Mouse (Mus musculus) CH12.LX (cell line): Measurements from ENCODE around the gene Pdcd6ip. TPM values are rescaled to one million over a fixed set of nuclear protein-coding genes. Genes with fewer than 3 reads are reported as not detected.
"Not testable (repeated sequence)": the region's sequence is repeated elsewhere in the genome, so short reads cannot be mapped to it uniquely, and the experiment has no call there.

ENCODE experiments used
- DNase-seq: peaks from one replicate; pipeline ENCODE4 v3.0.0-alpha.2; 2013; ENCODE audit errors: extremely low read depth
- H3K27ac ChIP-seq: 2 replicates; pipeline ENCODE4 v1.5.1; 2012; ENCODE audit warnings: low read depth, mild to moderate bottlenecking, control low read depth, moderate library complexity; ENCODE audit not compliant: insufficient read depth
- H3K27me3 ChIP-seq: replicated peaks from 2 replicates; pipeline ENCODE3; 2012; ENCODE audit warnings: inconsistent platforms
- H3K36me3 ChIP-seq, 2 experiments: replicated peaks in 1 of 2; 2 replicates each; pipeline versions ENCODE3 to v1.6.1; 2012; ENCODE audit warnings: inconsistent platforms in 1 of 2, low read length in 1 of 2, mild to moderate bottlenecking in 1 of 2, mixed read lengths in 1 of 2, moderate library complexity in 1 of 2; ENCODE audit not compliant: control insufficient read depth in 1 of 2, insufficient read depth in 1 of 2
- H3K4me1 ChIP-seq, 2 experiments: 2 replicates each; pipeline ENCODE4 v1.6.1; 2012; ENCODE audit warnings: inconsistent platforms in 1 of 2, moderate library complexity in 1 of 2; ENCODE audit not compliant: insufficient read depth in 2 of 2, control insufficient read depth in 1 of 2
- H3K4me2 ChIP-seq: 2 replicates; pipeline ENCODE4 v1.6.1; 2012; ENCODE audit warnings: low read depth, mild to moderate bottlenecking, control low read depth; ENCODE audit not compliant: poor library complexity, insufficient read depth, severe bottlenecking
- H3K4me3 ChIP-seq, 3 experiments: fragments of 150-350 bp in 1 of 3; sonication (generic) in 1 of 3; replicated peaks in 1 of 3; 2 replicates each; pipeline versions ENCODE3 to v1.5.1; 2011 to 2012; ENCODE audit warnings: low read depth in 2 of 3, low read length in 2 of 3, mild to moderate bottlenecking in 2 of 3, moderate library complexity in 2 of 3, control low read depth in 1 of 3, improper control_type of control experiment in 1 of 3, inconsistent platforms in 1 of 3, mixed read lengths in 1 of 3; ENCODE audit not compliant: poor library complexity in 1 of 3
- H3K79me2 ChIP-seq: replicated peaks from 2 replicates; pipeline ENCODE4 v1.6.1; 2012; ENCODE audit warnings: mild to moderate bottlenecking, moderate library complexity; ENCODE audit not compliant: control insufficient read depth, poor library complexity, insufficient read depth, severe bottlenecking; ENCODE audit errors: extremely low read depth
- H3K9ac ChIP-seq: 2 replicates; pipeline ENCODE4 v1.6.1; 2012; ENCODE audit warnings: low read depth, mild to moderate bottlenecking, control low read depth, moderate library complexity; ENCODE audit not compliant: insufficient read depth
- H3K9me3 ChIP-seq: replicated peaks from 2 replicates; pipeline ENCODE3; 2012; ENCODE audit warnings: low read length, inconsistent platforms, mixed read lengths
- ETS1 ChIP-seq: conservative IDR thresholded peaks from 2 replicates; pipeline ENCODE4 v1.6.1; 2012; ENCODE audit warnings: low read depth, mild to moderate bottlenecking, inconsistent platforms, low read length, improper control_type of control experiment, moderate library complexity
- IRF4 ChIP-seq: IDR thresholded peaks from 2 replicates; pipeline ENCODE4 v1.6.1; 2014; ENCODE audit warnings: low read depth, mild to moderate bottlenecking, inconsistent platforms, low read length, improper control_type of control experiment
- MAFK ChIP-seq: IDR thresholded peaks from 2 replicates; pipeline ENCODE4 v1.6.1; 2011; ENCODE audit warnings: low read length, improper control_type of control experiment; ENCODE audit not compliant: insufficient replicate concordance
- MAX ChIP-seq: IDR thresholded peaks from 2 replicates; pipeline ENCODE4 v1.6.1; 2011; ENCODE audit warnings: low read length, improper control_type of control experiment
- PAX5 ChIP-seq: IDR thresholded peaks from 2 replicates; pipeline ENCODE4 v1.6.1; 2012; ENCODE audit warnings: low read length, inconsistent platforms, mixed read lengths
- POLR2AphosphoS2 ChIP-seq: IDR thresholded peaks from 2 replicates; pipeline ENCODE4 v1.6.1; 2011; ENCODE audit warnings: low read depth, low read length, improper control_type of control experiment
- ZC3H11A ChIP-seq: IDR thresholded peaks from 2 replicates; pipeline ENCODE4 v1.6.1; 2012; ENCODE audit warnings: low read depth, mild to moderate bottlenecking, inconsistent platforms, low read length, improper control_type of control experiment
- dilution Hi-C: fragments of 300-500 bp; cut with MboI; formaldehyde crosslinking; loops from 2 replicates; pipeline ENCODE4 v1.14.3; 2020; ENCODE audit warnings: low sequenced_read_pairs; ENCODE audit not compliant: extremely low pct_unique_long_range_greater_than_20kb, extremely low pct_ligation_motif_present
- in situ Hi-C: fragments of 300-500 bp; cut with MboI; formaldehyde crosslinking; loops from 3 replicates; pipeline ENCODE4 v1.14.3; 2019; ENCODE audit warnings: low sequenced_read_pairs, low pct_ligation_motif_present, low pct_unique_long_range_greater_than_20kb, mixed read lengths
- polyA plus RNA-seq: library from polyadenylated mRNA; unstranded; fragments of >175 nt; gene quantifications from 2 replicates; pipeline ENCODE4 v1.2.1, GENCODE M21; 2012; ENCODE audit warnings: low read depth; ENCODE audit not compliant: insufficient read length
- total RNA-seq, 2 experiments: library from RNA; depleted of rRNA; stranded (reverse); fragments of 300-350 nt in 1 of 2; fragments of >200 nt in 1 of 2; gene quantifications; 2 replicates each; pipeline ENCODE4 v1.2.3; 2012 to 2014

Pdcd6ip gene
- total and polyA plus RNA-seq, 3 experiments = 23.3 to 75.6 (median 29.5) TPM

DNA sequence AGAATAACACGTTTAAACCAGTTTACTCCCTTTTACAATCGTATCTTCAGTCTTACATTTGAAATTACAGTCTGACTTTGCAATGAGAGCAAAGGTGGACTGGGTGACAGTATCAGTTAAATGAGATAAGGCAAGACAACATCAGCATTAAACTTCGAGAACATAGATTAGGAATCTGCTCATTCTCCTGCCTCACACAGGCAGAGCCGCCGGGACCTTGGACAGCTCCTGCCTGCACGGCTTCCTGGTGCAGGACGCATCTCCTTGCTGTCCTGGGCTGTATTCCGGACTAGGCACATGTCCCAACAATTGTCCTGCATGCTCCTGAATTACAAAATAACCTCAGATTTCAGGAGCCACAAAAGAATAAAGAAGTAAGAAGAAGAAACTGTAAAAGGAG, 54.5 kb downstream of the Pdcd6ip start:
- DNase-seq = no peak
- Histone ChIP-seq H3K9ac (no peak overlapping the region), H3K9me3 (no peaks in the 10 kb centered on the region), H3K27me3 (no peaks in the 10 kb centered on the region), H3K36me3 (peaks cover 34 to 61% of the 10 kb centered on the region in 2 experiments), H3K4me1 (peaks cover 0 to 13% of the 10 kb centered on the region in 2 experiments; a peak in 2 of 4 replicates), H3K27ac (no peak overlapping the region), H3K4me2 (no peak overlapping the region), H3K4me3 (no peak overlapping the region), H3K79me2 (no peaks in the 10 kb centered on the region)
- in situ Hi-C loops = no loop called here
- dilution Hi-C loops = no loop called here
- TF ChIP-seq MAX (no peak), MAFK (no peak), ETS1 (no peak), ZC3H11A (no peak), PAX5 (no peak), IRF4 (no peak), POLR2AphosphoS2 (no peak)

DNA sequence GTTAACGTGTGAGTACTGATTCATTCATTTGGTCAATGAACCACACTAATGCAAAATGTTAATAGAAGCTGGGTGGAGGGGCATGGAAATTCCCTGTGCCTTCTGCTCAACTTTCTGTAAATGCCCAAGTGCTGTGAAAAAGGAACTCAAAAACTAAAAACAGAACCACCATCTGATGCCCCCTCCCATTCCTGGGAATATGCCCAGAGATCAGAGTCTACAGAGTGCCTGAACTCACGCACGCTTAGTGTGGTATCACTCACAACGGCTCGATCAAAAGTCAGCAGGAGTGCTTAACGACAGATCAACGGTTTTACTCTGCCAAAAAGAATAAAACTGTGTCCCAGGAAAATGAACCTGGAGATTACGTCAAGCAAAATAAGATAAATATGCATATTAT, 57.3 kb downstream of the Pdcd6ip start:
- in situ Hi-C loops = no loop called here
- Histone ChIP-seq H3K27me3 (no peaks in the 10 kb centered on the region), H3K9me3 (no peaks in the 10 kb centered on the region), H3K4me3 (no peak overlapping the region), H3K36me3 (peaks cover 19 to 35% of the 10 kb centered on the region in 2 experiments), H3K79me2 (no peaks in the 10 kb centered on the region), H3K27ac (no peak overlapping the region), H3K9ac (no peak overlapping the region), H3K4me2 (no peak overlapping the region), H3K4me1 (peaks cover 0 to 15% of the 10 kb centered on the region in 2 experiments; a peak in 3 of 4 replicates)
- dilution Hi-C loops = no loop called here
- no peak for DNase-seq
- no peak for TF ChIP-seq IRF4

DNA sequence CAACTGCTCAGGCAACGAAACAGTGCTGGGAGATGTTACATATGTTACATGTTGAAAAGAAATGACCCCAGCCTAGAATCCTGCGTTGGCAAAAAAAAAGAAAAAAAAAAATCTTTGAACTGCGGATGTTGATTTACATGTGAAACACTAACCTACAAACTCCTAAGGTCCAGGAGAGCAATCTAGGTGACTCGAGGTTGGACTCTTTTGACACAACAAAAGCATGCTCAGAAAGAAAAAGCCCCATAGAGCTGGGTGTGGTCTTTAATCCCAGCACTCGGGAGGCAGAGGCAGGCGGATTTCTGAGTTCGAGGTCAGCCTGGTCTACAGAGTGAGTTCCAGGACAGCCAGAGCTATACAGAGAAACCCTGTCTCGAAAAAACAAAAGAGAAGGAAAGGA, 58.8 kb downstream of the Pdcd6ip start:
- in situ Hi-C loops = loop anchor here (25.0 kb wide), 1 partner anchor 212 kb away; no protein-coding TSS in a partner anchor
- H3K4me3 ChIP-seq, H3K79me2 ChIP-seq, H3K9me3 ChIP-seq, dilution Hi-C loops, H3K27me3 ChIP-seq, H3K9ac ChIP-seq, DNase-seq, H3K4me2 ChIP-seq, H3K27ac ChIP-seq: not testable (repeated sequence)
- peaks cover 0 to 18% of the 10 kb centered on the region in 2 experiments; a peak in 3 of 4 replicates for H3K4me1 ChIP-seq
- peaks cover 13 to 20% of the 10 kb centered on the region in 2 experiments for H3K36me3 ChIP-seq
